Mouse (Mus musculus): Measurements from ENCODE around the gene Pik3r4.

Pik3r4 gene

GRCm38 (mm10) chr9:105697764-105698396 is 55.1 kb downstream of the Pik3r4 start:
- no peak for DNase-seq

- DNase-seq, result peak in 1 of 2 experiments; percentile 26
These were observed 57.9 kb downstream of the Pik3r4 start for GRCm38 (mm10) chr9:105700702-105701101.

GRCm38 (mm10) chr9:105701966-105702365 is 59.2 kb downstream of the Pik3r4 start:
- no peak for DNase-seq

- peak; percentile 53 to 59 for DNase-seq
These were observed 61.6 kb downstream of the Pik3r4 start for GRCm38 (mm10) chr9:105704226-105704932.

- DNase-seq, result no peak
These were observed 62.2 kb downstream of the Pik3r4 start for GRCm38 (mm10) chr9:105705011-105705410.

GRCm38 (mm10) chr9:105712049-105712448 is 69.3 kb downstream of the Pik3r4 start:
- DNase-seq, result no peak

- no peak for DNase-seq
These were observed 76.6 kb downstream of the Pik3r4 start for GRCm38 (mm10) chr9:105719367-105719766.

GRCm38 (mm10) chr9:105719851-105720395 is 77.1 kb downstream of the Pik3r4 start:
- no peak for DNase-seq

GRCm38 (mm10) chr9:105720430-105720829 is 77.7 kb downstream of the Pik3r4 start:
- no peak for DNase-seq

- no peak for DNase-seq
These were observed 89.2 kb downstream of the Pik3r4 start for GRCm38 (mm10) chr9:105731976-105732375.

GRCm38 (mm10) chr9:105734651-105735050 is 91.9 kb downstream of the Pik3r4 start:
- no peak for DNase-seq

GRCm38 (mm10) chr9:105735195-105735594 is 92.4 kb downstream of the Pik3r4 start:
- no peak for DNase-seq
